Mouse (Mus musculus) CH12.LX (cell line): ENCODE measurements around the gene Znhit3.
"Not testable (repeated sequence)": the region's sequence is repeated elsewhere in the genome, so short reads cannot be mapped to it uniquely, and the experiment has no call there.

Experiments used
- CHD1 ChIP-seq: IDR thresholded peaks from 2 replicates; pipeline ENCODE4 v1.6.1; 2012; ENCODE audit warnings: low read depth, low read length, improper control_type of control experiment, inconsistent platforms
- CTCF ChIP-seq, 2 experiments: IDR thresholded peaks in 1 of 2; conservative IDR thresholded peaks in 1 of 2; 2 replicates each; pipeline ENCODE4 v1.5.1; 2011 to 2012; ENCODE audit warnings: low read depth in 2 of 2, low read length in 2 of 2, improper control_type of control experiment in 1 of 2, inconsistent platforms in 1 of 2, mild to moderate bottlenecking in 1 of 2, moderate library complexity in 1 of 2
- EP300 ChIP-seq: IDR thresholded peaks from 2 replicates; pipeline ENCODE4 v1.6.1; 2011; ENCODE audit warnings: low read length, improper control_type of control experiment
- JUND ChIP-seq: conservative IDR thresholded peaks from 2 replicates; pipeline ENCODE4 v1.6.1; 2011; ENCODE audit warnings: low read depth, low read length, improper control_type of control experiment
- MEF2A ChIP-seq: IDR thresholded peaks from 2 replicates; pipeline ENCODE4 v1.6.1; 2014; ENCODE audit warnings: low read depth, mild to moderate bottlenecking, inconsistent platforms, low read length, improper control_type of control experiment, borderline replicate concordance
- MXI1 ChIP-seq: IDR thresholded peaks from 2 replicates; pipeline ENCODE4 v1.6.1; 2011; ENCODE audit warnings: mild to moderate bottlenecking, low read depth, low read length, improper control_type of control experiment
- POLR2A ChIP-seq: IDR thresholded peaks from 2 replicates; pipeline ENCODE4 v1.6.1; 2011; ENCODE audit warnings: low read depth, mild to moderate bottlenecking, improper control_type of control experiment, low read length
- POLR2AphosphoS2 ChIP-seq: IDR thresholded peaks from 2 replicates; pipeline ENCODE4 v1.6.1; 2011; ENCODE audit warnings: low read depth, low read length, improper control_type of control experiment
- RCOR1 ChIP-seq: conservative IDR thresholded peaks from 2 replicates; pipeline ENCODE4 v1.6.1; 2012; ENCODE audit warnings: low read depth, mild to moderate bottlenecking, inconsistent platforms, low read length, improper control_type of control experiment
- TBP ChIP-seq: conservative IDR thresholded peaks from 2 replicates; pipeline ENCODE4 v1.6.1; 2011; ENCODE audit warnings: low read depth, low read length, improper control_type of control experiment
- TCF12 ChIP-seq: IDR thresholded peaks from 2 replicates; pipeline ENCODE4 v1.6.1; 2014; ENCODE audit warnings: low read depth, mild to moderate bottlenecking, inconsistent platforms, low read length, improper control_type of control experiment
- ZC3H11A ChIP-seq: IDR thresholded peaks from 2 replicates; pipeline ENCODE4 v1.6.1; 2012; ENCODE audit warnings: low read depth, mild to moderate bottlenecking, inconsistent platforms, low read length, improper control_type of control experiment

DNA sequence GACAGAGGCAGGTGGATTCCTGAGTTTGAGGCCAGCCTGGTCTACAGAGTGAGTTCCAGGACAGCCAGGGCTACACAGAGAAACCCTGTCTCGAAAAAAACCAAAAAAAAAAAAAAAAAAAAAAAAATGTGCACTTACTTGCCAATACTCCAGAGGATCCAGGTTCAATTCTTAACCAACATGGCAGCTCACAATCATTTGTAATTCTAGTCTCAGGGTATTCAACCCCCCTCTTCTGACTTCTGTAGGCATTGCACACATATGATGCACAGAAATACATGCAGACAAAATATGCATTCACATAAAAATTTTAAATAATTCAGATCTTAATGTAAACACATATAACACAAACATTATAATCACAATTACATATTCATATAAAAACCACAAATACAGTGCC lies 40.1 kb downstream of the Znhit3 start:
- TF ChIP-seq TCF12; POLR2A; MXI1; POLR2AphosphoS2; CTCF (conservative IDR thresholded peaks at IDR 0.05 in 1 of 2, IDR thresholded peaks at IDR 0.05 in 1 of 2; ENCODE audit: low read depth in 2 of 2, low read length in 2 of 2); MEF2A; EP300; CHD1; JUND; ZC3H11A; TBP; RCOR1: not testable (repeated sequence)
